Mouse (Mus musculus): ENCODE measurements at regions not wholly inside any gene's neighbourhood (a gene's known extent, or its start where the extent isn't known, plus 50 kb on each side); places are given as distances from the start of the nearest gene placed in this dataset.

- no peak overlapping the region for H3K27ac ChIP-seq (replicated peaks; ENCODE audit: low read depth, low read length)
- no peak overlapping the region for H3K4me3 ChIP-seq (ENCODE audit: insufficient read depth, low read depth, low read length)
- no peaks in the 10 kb centered on the region for H3K4me1 ChIP-seq (ENCODE audit: control insufficient read depth, insufficient read depth, insufficient read length, low read length)
These were observed 141.0 kb upstream of the Frmd6 start for GRCm38 (mm10) chr12:70684354-70684753.

- no peak overlapping the region for H3K27ac ChIP-seq (replicated peaks; ENCODE audit: low read depth, low read length)
- H3K4me3 ChIP-seq (ENCODE audit: insufficient read depth, low read depth, low read length): no peak overlapping the region
- H3K4me1 ChIP-seq (ENCODE audit: control insufficient read depth, insufficient read depth, insufficient read length, low read length): no peaks in the 10 kb centered on the region
These were observed 139.9 kb upstream of the Frmd6 start for GRCm38 (mm10) chr12:70685432-70685831.

- H3K27ac ChIP-seq (replicated peaks; ENCODE audit: low read depth, low read length): no peak overlapping the region
- H3K4me1 ChIP-seq (ENCODE audit: control insufficient read depth, insufficient read depth, insufficient read length, low read length): no peaks in the 10 kb centered on the region
- no peak overlapping the region for H3K4me3 ChIP-seq (ENCODE audit: insufficient read depth, low read depth, low read length)
These were observed 139.0 kb upstream of the Frmd6 start for GRCm38 (mm10) chr12:70686337-70686736.

- Histone ChIP-seq H3K4me3 (ENCODE audit: insufficient read depth, low read depth, low read length) (no peak overlapping the region), H3K27ac (replicated peaks; ENCODE audit: low read depth, low read length) (no peak overlapping the region), H3K4me1 (ENCODE audit: control insufficient read depth, insufficient read depth, insufficient read length, low read length) (no peaks in the 10 kb centered on the region)
These were observed 138.3 kb upstream of the Frmd6 start for GRCm38 (mm10) chr12:70686971-70687370.

- no peak overlapping the region for H3K4me3 ChIP-seq (ENCODE audit: insufficient read depth, low read depth, low read length)
- H3K4me1 ChIP-seq (ENCODE audit: control insufficient read depth, insufficient read depth, insufficient read length, low read length): no peaks in the 10 kb centered on the region
- no peak overlapping the region for H3K27ac ChIP-seq (replicated peaks; ENCODE audit: low read depth, low read length)
These were observed 130.2 kb upstream of the Frmd6 start for GRCm38 (mm10) chr12:70695162-70695561.

- no peak overlapping the region for H3K4me3 ChIP-seq (ENCODE audit: insufficient read depth, low read depth, low read length)
These were observed 129.1 kb upstream of the Frmd6 start for GRCm38 (mm10) chr12:70696256-70696655.

GRCm38 (mm10) chr12:70698466-70698865, 126.8 kb upstream of the Frmd6 start:
- H3K27ac ChIP-seq (replicated peaks; ENCODE audit: low read depth, low read length): no peak overlapping the region
- H3K4me3 ChIP-seq (ENCODE audit: insufficient read depth, low read depth, low read length): no peak overlapping the region

More at GRCm38 (mm10) chr12:70696256-70696655, 129.1 kb upstream of the Frmd6 start:
- Histone ChIP-seq H3K4me1 (ENCODE audit: control insufficient read depth, insufficient read depth, insufficient read length, low read length) (no peaks in the 10 kb centered on the region), H3K27ac (replicated peaks; ENCODE audit: low read depth, low read length) (no peak overlapping the region)

GRCm38 (mm10) chr12:70702473-70702872, 122.8 kb upstream of the Frmd6 start:
- Histone ChIP-seq H3K4me3 (ENCODE audit: insufficient read depth, low read depth, low read length) (no peak overlapping the region), H3K27ac (replicated peaks; ENCODE audit: low read depth, low read length) (no peak overlapping the region), H3K4me1 (ENCODE audit: control insufficient read depth, insufficient read depth, insufficient read length, low read length) (peaks cover 8% of the 10 kb centered on the region)

More at GRCm38 (mm10) chr12:70698466-70698865, 126.8 kb upstream of the Frmd6 start:
- H3K4me1 ChIP-seq (ENCODE audit: control insufficient read depth, insufficient read depth, insufficient read length, low read length): no peaks in the 10 kb centered on the region

GRCm38 (mm10) chr12:70706806-70707628, 118.3 kb upstream of the Frmd6 start:
- Histone ChIP-seq H3K27ac (replicated peaks; ENCODE audit: low read depth, low read length) (peak overlapping the region; percentile 18), H3K4me1 (ENCODE audit: control insufficient read depth, insufficient read depth, insufficient read length, low read length) (peaks cover 15% of the 10 kb centered on the region), H3K4me3 (ENCODE audit: insufficient read depth, low read depth, low read length) (no peak overlapping the region)

- Histone ChIP-seq H3K4me1 (ENCODE audit: control insufficient read depth, insufficient read depth, insufficient read length, low read length) (peaks cover 15% of the 10 kb centered on the region), H3K4me3 (ENCODE audit: insufficient read depth, low read depth, low read length) (no peak overlapping the region), H3K27ac (replicated peaks; ENCODE audit: low read depth, low read length) (peak overlapping the region; percentile 18)
These were observed 117.6 kb upstream of the Frmd6 start for GRCm38 (mm10) chr12:70707629-70708289.

- H3K27ac ChIP-seq (replicated peaks; ENCODE audit: low read depth, low read length): no peak overlapping the region
- no peak overlapping the region for H3K4me3 ChIP-seq (ENCODE audit: insufficient read depth, low read depth, low read length)
- peaks cover 15% of the 10 kb centered on the region for H3K4me1 ChIP-seq (ENCODE audit: control insufficient read depth, insufficient read depth, insufficient read length, low read length)
These were observed 117.0 kb upstream of the Frmd6 start for GRCm38 (mm10) chr12:70708290-70708668.

- Histone ChIP-seq H3K27ac (replicated peaks; ENCODE audit: low read depth, low read length) (no peak overlapping the region), H3K4me3 (ENCODE audit: insufficient read depth, low read depth, low read length) (no peak overlapping the region), H3K4me1 (ENCODE audit: control insufficient read depth, insufficient read depth, insufficient read length, low read length) (peaks cover 19% of the 10 kb centered on the region)
These were observed 115.0 kb upstream of the Frmd6 start for GRCm38 (mm10) chr12:70710311-70710710.

GRCm38 (mm10) chr12:70711030-70711429, 114.3 kb upstream of the Frmd6 start:
- Histone ChIP-seq H3K27ac (replicated peaks; ENCODE audit: low read depth, low read length) (no peak overlapping the region), H3K4me3 (ENCODE audit: insufficient read depth, low read depth, low read length) (no peak overlapping the region)

GRCm38 (mm10) chr12:70712322-70713024, 112.8 kb upstream of the Frmd6 start:
- Histone ChIP-seq H3K4me3 (ENCODE audit: insufficient read depth, low read depth, low read length) (no peak overlapping the region), H3K27ac (replicated peaks; ENCODE audit: low read depth, low read length) (no peak overlapping the region), H3K4me1 (ENCODE audit: control insufficient read depth, insufficient read depth, insufficient read length, low read length) (peaks cover 11% of the 10 kb centered on the region)

More at GRCm38 (mm10) chr12:70711030-70711429, 114.3 kb upstream of the Frmd6 start:
- peaks cover 19% of the 10 kb centered on the region for H3K4me1 ChIP-seq (ENCODE audit: control insufficient read depth, insufficient read depth, insufficient read length, low read length)
